In genomic region chr2:24103619-24104289, GRCm38 (mm10) we compare ENCODE assay signal across 28 mouse cellular contexts. TPM values are rescaled to one million over a fixed set of nuclear protein-coding genes. Genes with fewer than 3 reads are reported as not detected.
A peak's percentile ranks its signal among the peaks of the same experiment; 100 is the strongest.
DNase-seq lines count a peak whose midpoint lies in the region; ATAC-seq and TF ChIP-seq lines count a peak whose summit lies in the region.
"Had no signal": no experiment of that assay in that cellular context is flagged by ENCODE, and none has a peak within 500 bp of the region (broad histone marks: within the 10 kb centered on the region; RNA-seq: fewer than 3 reads in every experiment).

No protein-coding gene starts in this region.

- H3K4me1 ChIP-seq in kidney, embryonic 14.5 days (ENCODE audit: control insufficient read depth, insufficient read depth, low read length): no peaks in the 10 kb centered on the region
- no peaks in the 10 kb centered on the region for H3K4me1 ChIP-seq in cerebellum, adult 2 months (ENCODE audit: control insufficient read depth, insufficient read depth, low read length)
- H3K4me1 ChIP-seq: embryonic facial prominence, embryonic 15.5 days; forebrain, embryonic 15.5 days; heart, embryonic 12.5 days; hindbrain, embryonic 12.5 days; limb, embryonic 13.5 days; midbrain, embryonic 12.5 days; neural tube, embryonic 12.5 days had no signal

- TF ChIP-seq POLR2A in cerebellum, adult 2 months (IDR thresholded peaks at IDR 0.05; ENCODE audit: borderline replicate concordance, insufficient read depth, low read length): no peak

- WGBS in kidney, embryonic 14.5 days: 70% methylated on average over 4 of the region's 4 CpGs
- WGBS in macrophage (ENCODE audit: missing documents): 20% methylated on average over 4 of the region's 4 CpGs
- 71% methylated on average over 4 of the region's 4 CpGs for WGBS in cerebellum, adult 2 months

- no peak for TF ChIP-seq CTCF in cerebellum, adult 2 months (IDR thresholded peaks at IDR 0.05; ENCODE audit: borderline replicate concordance, insufficient read depth, low read depth, low read length)

- H3K27ac ChIP-seq in kidney, embryonic 14.5 days (ENCODE audit: low read depth, low read length): no peak overlapping the region
- peak overlapping the region; percentile 43 for H3K27ac ChIP-seq in macrophage
- no peak overlapping the region for H3K27ac ChIP-seq in cerebellum, adult 2 months (ENCODE audit: insufficient read depth, low read length)
- H3K27ac ChIP-seq: embryonic facial prominence, embryonic 15.5 days; forebrain, embryonic 15.5 days; hindbrain, embryonic 12.5 days; limb, embryonic 13.5 days; liver, embryonic 14.5 days; midbrain, embryonic 12.5 days; neural tube, embryonic 12.5 days had no signal

- no peaks in the 10 kb centered on the region for H3K9me3 ChIP-seq in kidney, embryonic 14.5 days (ENCODE audit: control insufficient read depth, low read length)
- H3K9me3 ChIP-seq: embryonic facial prominence, embryonic 15.5 days; forebrain, embryonic 15.5 days; heart, embryonic 12.5 days; hindbrain, embryonic 12.5 days; limb, embryonic 13.5 days; midbrain, embryonic 12.5 days; neural tube, embryonic 12.5 days had no signal

- no peak overlapping the region for H3K9ac ChIP-seq in kidney, embryonic 14.5 days (ENCODE audit: low read depth, low read length)
- H3K9ac ChIP-seq: embryonic facial prominence, embryonic 15.5 days; forebrain, embryonic 15.5 days; heart, embryonic 12.5 days; hindbrain, embryonic 12.5 days; limb, embryonic 13.5 days; liver, embryonic 14.5 days; lung, embryonic 14.5 days; midbrain, embryonic 12.5 days; neural tube, embryonic 12.5 days had no signal

- DNase-seq in kidney, postnatal 25 days: peak; percentile 16 to 44
- peak; percentile 1 for DNase-seq in fat pad, adult 2 months (ENCODE audit: extremely low read depth, low read depth, low spot score)
- no peak for DNase-seq in cerebellum, adult 2 months
- no peak for DNase-seq in layer of hippocampus, adult 9-10 months (ENCODE audit: low spot score)
- DNase-seq: adrenal gland, adult 8-10 months; cerebellum, adult 8-10 months; heart, postnatal 10 days; layer of hippocampus, adult 9-11 months; lung, embryonic 14.5 days; lung, postnatal 4 days; thymus, postnatal 25 days had no signal

- no peak overlapping the region for H3K4me3 ChIP-seq in kidney, embryonic 14.5 days (ENCODE audit: low read length)
- H3K4me3 ChIP-seq in macrophage (ENCODE audit: inconsistent target): no peak overlapping the region
- H3K4me3 ChIP-seq in cerebellum, adult 2 months (replicated peaks; ENCODE audit: insufficient read depth, low read depth, low read length): no peak overlapping the region
- H3K4me3 ChIP-seq: embryonic facial prominence, embryonic 15.5 days; forebrain, embryonic 15.5 days; heart, embryonic 12.5 days; hindbrain, embryonic 12.5 days; limb, embryonic 13.5 days; midbrain, embryonic 12.5 days; neural tube, embryonic 12.5 days had no signal

- no peak overlapping the region for H3K4me2 ChIP-seq in kidney, embryonic 14.5 days (replicated peaks; ENCODE audit: low read depth, low read length)
- H3K4me2 ChIP-seq: embryonic facial prominence, embryonic 15.5 days; forebrain, embryonic 15.5 days; heart, embryonic 12.5 days; hindbrain, embryonic 12.5 days; limb, embryonic 13.5 days; lung, embryonic 14.5 days; midbrain, embryonic 12.5 days; neural tube, embryonic 12.5 days had no signal

- no peaks in the 10 kb centered on the region for H3K79me2 ChIP-seq in macrophage (ENCODE audit: inconsistent target)

- ATAC-seq in kidney, embryonic 14.5 days (ENCODE audit: low FRiP score, low TSS enrichment): no peak
- peak; percentile 98 for ATAC-seq in neutrophil, adult 5-6 weeks (ENCODE audit: extremely low read depth, insufficient number of reproducible peaks, low FRiP score, poor library complexity, severe bottlenecking)
- ATAC-seq: activated CD4-positive, CD25-positive, alpha-beta regulatory T cell, adult 4 months; forebrain, embryonic 15.5 days had no signal

- H3K27me3 ChIP-seq in kidney, embryonic 14.5 days (ENCODE audit: control insufficient read depth, insufficient read depth, low read length): no peaks in the 10 kb centered on the region
- no peaks in the 10 kb centered on the region for H3K27me3 ChIP-seq in cerebellum, adult 2 months (ENCODE audit: control insufficient read depth, insufficient read depth, low read length)
- H3K27me3 ChIP-seq: embryonic facial prominence, embryonic 15.5 days; forebrain, embryonic 15.5 days; heart, embryonic 12.5 days; hindbrain, embryonic 12.5 days; limb, embryonic 13.5 days; midbrain, embryonic 12.5 days; neural tube, embryonic 12.5 days had no signal

- H3K36me3 ChIP-seq in kidney, embryonic 14.5 days (ENCODE audit: control insufficient read depth, insufficient read depth, low read length): no peaks in the 10 kb centered on the region
- no peaks in the 10 kb centered on the region for H3K36me3 ChIP-seq in macrophage (ENCODE audit: inconsistent target)
- H3K36me3 ChIP-seq: embryonic facial prominence, embryonic 15.5 days; forebrain, embryonic 15.5 days; heart, embryonic 12.5 days; hindbrain, embryonic 12.5 days; limb, embryonic 13.5 days; midbrain, embryonic 12.5 days; neural tube, embryonic 12.5 days had no signal

RNA-seq across cellular contexts. Expression of gene Tbpl2, which starts 7.4 kb away (rescaled TPM):
- not detected in 2 replicates for polyA plus RNA-seq in kidney, embryonic 14.5 days (2014; fragmentation: Nextera tagmentation; extraction: Ambion mirVana)
- not detected for total RNA-seq in macrophage (2018; cell fraction: chromatin; rRNA removed)
- total RNA-seq in macrophage (2018; cell fraction: cytosol; rRNA removed): not detected
- not detected for total RNA-seq in macrophage (2018; cell fraction: nucleus; rRNA removed)
- polyA plus RNA-seq in macrophage (2018): not detected in 3 replicates
- not detected in 2 replicates for total RNA-seq in neutrophil, adult 5-6 weeks (2017)
- polyA plus RNA-seq in cerebellum, adult 2 months (2012; rRNA removed): not detected in 2 replicates
- total RNA-seq: adrenal gland, adult 8-10 months; gastrocnemius, adult 8-10 months; heart, postnatal 10 days; left cerebral cortex, adult 18-20 months; left cerebral cortex, postnatal 25 days had no signal
- polyA plus RNA-seq: activated CD4-positive, CD25-positive, alpha-beta regulatory T cell, adult 4 months; embryonic facial prominence, embryonic 15.5 days; forebrain, embryonic 15.5 days; heart, embryonic 12.5 days; hindbrain, embryonic 12.5 days; limb, embryonic 13.5 days; liver, embryonic 14.5 days; lung, embryonic 14.5 days; midbrain, embryonic 12.5 days; neural tube, embryonic 12.5 days; spleen, adult 2 months; testis, adult 2 months had no signal

RNA-seq across cellular contexts. Expression of gene Il1f8, which starts 49.2 kb away (rescaled TPM):
- not detected in 2 replicates for polyA plus RNA-seq in kidney, embryonic 14.5 days (2014; fragmentation: Nextera tagmentation; extraction: Ambion mirVana)
- total RNA-seq in macrophage (2018; cell fraction: chromatin; rRNA removed): not detected
- total RNA-seq in macrophage (2018; cell fraction: cytosol; rRNA removed): not detected
- total RNA-seq in macrophage (2018; cell fraction: nucleus; rRNA removed): not detected
- not detected in 3 replicates for polyA plus RNA-seq in macrophage (2018)
- not detected in 2 replicates for total RNA-seq in neutrophil, adult 5-6 weeks (2017)
- polyA plus RNA-seq in cerebellum, adult 2 months (2012; rRNA removed): not detected in 2 replicates
- total RNA-seq: adrenal gland, adult 8-10 months; gastrocnemius, adult 8-10 months; heart, postnatal 10 days; left cerebral cortex, adult 18-20 months; left cerebral cortex, postnatal 25 days had no signal
- polyA plus RNA-seq: activated CD4-positive, CD25-positive, alpha-beta regulatory T cell, adult 4 months; forebrain, embryonic 15.5 days; heart, embryonic 12.5 days; hindbrain, embryonic 12.5 days; limb, embryonic 13.5 days; liver, embryonic 14.5 days; lung, embryonic 14.5 days; midbrain, embryonic 12.5 days; neural tube, embryonic 12.5 days; spleen, adult 2 months; testis, adult 2 months had no signal

RNA-seq across cellular contexts. Expression of gene Hnmt, which starts 54.6 kb away (rescaled TPM):
- 1.3 and 1.5 TPM in 2 replicates for polyA plus RNA-seq in kidney, embryonic 14.5 days (2014; fragmentation: Nextera tagmentation; extraction: Ambion mirVana)
- total RNA-seq in macrophage (2018; cell fraction: chromatin; rRNA removed): 1 to 10 TPM in 15 of 26 experiments, under 1 TPM in 3, not detected in 8; 0.62 to 8.0 (median 2.2) TPM
- 10 to 100 TPM in 17 of 26 experiments, 1 to 10 TPM in 9; 7.6 to 24.0 (median 13.9) TPM for total RNA-seq in macrophage (2018; cell fraction: cytosol; rRNA removed)
- total RNA-seq in macrophage (2018; cell fraction: nucleus; rRNA removed): 10 to 100 TPM in 1 of 26 experiments, 1 to 10 TPM in 25; 1.2 to 10.2 (median 4.1) TPM
- 22.4 to 33.9 TPM (median 27.2 TPM) in 3 replicates for polyA plus RNA-seq in macrophage (2018)
- total RNA-seq in neutrophil, adult 5-6 weeks (2017): 50.7 and 62.1 TPM in 2 replicates
- 10.2 and 11.0 TPM in 2 replicates for polyA plus RNA-seq in cerebellum, adult 2 months (2012; rRNA removed)
- polyA plus RNA-seq: activated CD4-positive, CD25-positive, alpha-beta regulatory T cell, adult 4 months had no signal

Comparison
In these comparisons a context has a peak if more than half of its experiments do, and no peak if none do; other contexts are left out.
1. DNase-seq: peak in kidney, postnatal 25 days (2 of 2) and fat pad, adult 2 months (single experiment); none in cerebellum, adult 2 months (0 of 2) and layer of hippocampus, adult 9-10 months (single experiment).